Mouse (Mus musculus) liver, embryonic 15.5 days (tissue): ENCODE data around the gene Cd300a. TPM values are rescaled to one million over a fixed set of nuclear protein-coding genes. Genes with fewer than 3 reads are reported as not detected.
A peak's percentile ranks its signal among the peaks of the same experiment; 100 is the strongest.

Experiments used
- ATAC-seq: fragments of 200-750 bp; cut with Nextera tagmentation; 2 replicates; pipeline ENCODE4 v1.8.0; 2017; ENCODE audit warnings: moderate number of reproducible peaks, mild to moderate bottlenecking, moderate library complexity; ENCODE audit not compliant: insufficient read depth
- H3K27ac ChIP-seq: fragments of 300-500 bp; sonication (generic); replicated peaks from 2 replicates; pipeline ENCODE4 v1.5.1; 2015; ENCODE audit warnings: mild to moderate bottlenecking, inconsistent platforms
- H3K27me3 ChIP-seq: fragments of 300-500 bp; sonication (generic); 2 replicates; pipeline ENCODE4 v1.6.1; 2015; ENCODE audit warnings: mild to moderate bottlenecking, inconsistent platforms
- H3K36me3 ChIP-seq: fragments of 300-500 bp; sonication (generic); replicated peaks from 2 replicates; pipeline ENCODE4 v1.6.1; 2015; ENCODE audit warnings: moderate library complexity, mild to moderate bottlenecking, inconsistent platforms
- H3K4me1 ChIP-seq: fragments of 300-500 bp; sonication (generic); replicated peaks from 2 replicates; pipeline ENCODE4 v1.6.1; 2015; ENCODE audit warnings: inconsistent platforms
- H3K4me2 ChIP-seq: fragments of 300-500 bp; sonication (generic); 2 replicates; pipeline ENCODE4 v1.6.1; 2015; ENCODE audit warnings: moderate library complexity, mild to moderate bottlenecking, inconsistent platforms
- H3K4me3 ChIP-seq: fragments of 300-500 bp; sonication (generic); replicated peaks from 2 replicates; pipeline ENCODE4 v1.5.1; 2015; ENCODE audit warnings: mild to moderate bottlenecking, inconsistent platforms
- H3K9ac ChIP-seq: fragments of 300-500 bp; sonication (generic); 2 replicates; pipeline ENCODE4 v1.6.1; 2015; ENCODE audit warnings: moderate library complexity, mild to moderate bottlenecking, inconsistent platforms
- H3K9me3 ChIP-seq: fragments of 300-500 bp; sonication (generic); replicated peaks from 2 replicates; pipeline ENCODE4 v1.6.1; 2016; ENCODE audit warnings: inconsistent platforms
- WGBS: fragments of 180-500 bp; shearing (Covaris S2); methylation state at CpG from one replicate; pipeline ENCODE4 v1.1.7; 2015; ENCODE audit warnings: mixed read lengths; ENCODE audit not compliant: insufficient replicate concordance; 5-methylcytosine and 5-hydroxymethylcytosine counted together
- polyA plus RNA-seq: library from polyadenylated mRNA; unstranded; fragments of >200 nt; fragmentation: Nextera tagmentation; extraction: Ambion mirVana; gene quantifications from 2 replicates; pipeline ENCODE4 v1.2.1, GENCODE M21; 2015

Gene Cd300a
- polyA plus RNA-seq: 7.3 and 7.8 TPM in 2 replicates

DNA sequence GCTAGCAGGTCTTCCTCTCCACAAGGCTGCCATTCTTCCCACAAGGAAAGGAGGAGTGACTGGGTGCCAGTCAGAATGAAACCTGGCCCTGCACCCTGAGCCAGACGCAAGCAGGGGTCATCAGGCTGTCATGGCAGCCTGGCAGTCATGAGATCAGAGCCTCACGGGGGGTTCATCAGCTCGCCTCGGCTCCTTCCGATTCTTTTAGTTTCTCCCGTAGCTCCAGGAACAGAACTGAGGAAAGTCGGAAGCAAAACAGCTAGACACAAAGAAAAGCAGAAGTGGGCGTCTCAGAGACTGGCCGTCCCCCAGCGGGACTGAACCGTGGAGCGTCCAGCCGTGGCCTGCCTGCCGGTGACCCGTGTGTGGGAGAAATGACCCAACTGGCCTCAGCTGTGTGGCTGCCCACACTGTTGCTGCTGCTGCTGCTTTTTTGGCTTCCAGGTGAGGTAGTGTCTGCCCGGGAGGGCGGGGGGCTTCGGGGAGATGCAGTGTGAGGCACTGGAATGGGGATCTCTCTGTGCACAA lies at the start of gene Cd300a:
TSS of gene Cd300a (plus strand) at position 51 of the 528 bp plus-strand sequence.
- peak within 1 kb of the TSS; percentile 44 for H3K4me3 ChIP-seq
- no peak within 1 kb of the TSS for H3K9ac ChIP-seq
- no peaks in the 10 kb centered on the region for H3K36me3 ChIP-seq
- H3K4me1 ChIP-seq: 0 out of 2 replicates have a peak, but pooled peaks cover 9% of the 10 kb centered on the region
- 18% methylated on average over 18 of the region's 18 CpGs for WGBS
- no peaks in the 10 kb centered on the region for H3K9me3 ChIP-seq
- H3K27me3 ChIP-seq: no peaks in the 10 kb centered on the region
- peak within 1 kb of the TSS; percentile 43 for H3K4me2 ChIP-seq
- peak within 1 kb of the TSS; percentile 30; the same call in 1 of the 2 replicates for H3K27ac ChIP-seq
- no peak for ATAC-seq

DNA sequence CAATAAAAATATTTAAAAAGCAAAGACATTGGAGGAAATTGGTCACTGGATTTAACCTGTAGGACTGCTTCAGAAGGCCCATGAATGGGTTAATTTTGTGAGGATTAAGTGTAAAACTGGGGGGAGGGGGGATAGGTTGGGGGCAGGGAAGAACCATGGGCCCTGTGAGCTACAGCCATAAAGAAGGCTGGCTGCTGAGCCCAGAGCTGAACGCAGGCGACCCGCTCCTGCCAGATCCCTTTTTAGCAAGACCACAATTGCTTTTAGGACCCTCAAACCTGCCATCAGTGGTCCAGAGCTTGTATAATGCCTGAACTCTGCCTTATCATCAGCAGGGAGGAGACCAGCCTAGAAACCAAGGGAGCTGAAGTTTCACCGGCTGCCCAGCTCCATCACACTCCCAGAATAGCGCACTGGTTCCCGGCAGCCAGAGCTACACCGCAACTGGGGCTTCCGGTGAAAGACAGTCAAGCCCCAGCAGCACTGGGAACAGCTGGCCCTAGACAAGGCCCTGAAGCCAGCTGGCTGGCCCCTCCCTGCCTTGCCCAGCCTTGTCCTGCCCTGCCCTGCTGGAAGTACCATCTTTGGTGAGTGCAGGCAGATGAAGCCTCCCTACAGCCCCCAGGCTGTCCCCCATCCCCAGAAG lies 45.9 kb upstream of the Cd300a start:
- no peak overlapping the region for H3K27ac ChIP-seq
- peaks cover 6% of the 10 kb centered on the region for H3K4me1 ChIP-seq
- no peak overlapping the region for H3K4me3 ChIP-seq
- 10% methylated on average over 8 of the region's 8 CpGs for WGBS
- no peaks in the 10 kb centered on the region for H3K36me3 ChIP-seq
- no peak overlapping the region for H3K4me2 ChIP-seq
- no peak overlapping the region for H3K9ac ChIP-seq
- H3K27me3 ChIP-seq: peaks cover 5% of the 10 kb centered on the region; the same call in 1 of the 2 replicates
- ATAC-seq: peak; percentile 32; the same call in 1 of the 2 replicates
- H3K9me3 ChIP-seq: no peaks in the 10 kb centered on the region

DNA sequence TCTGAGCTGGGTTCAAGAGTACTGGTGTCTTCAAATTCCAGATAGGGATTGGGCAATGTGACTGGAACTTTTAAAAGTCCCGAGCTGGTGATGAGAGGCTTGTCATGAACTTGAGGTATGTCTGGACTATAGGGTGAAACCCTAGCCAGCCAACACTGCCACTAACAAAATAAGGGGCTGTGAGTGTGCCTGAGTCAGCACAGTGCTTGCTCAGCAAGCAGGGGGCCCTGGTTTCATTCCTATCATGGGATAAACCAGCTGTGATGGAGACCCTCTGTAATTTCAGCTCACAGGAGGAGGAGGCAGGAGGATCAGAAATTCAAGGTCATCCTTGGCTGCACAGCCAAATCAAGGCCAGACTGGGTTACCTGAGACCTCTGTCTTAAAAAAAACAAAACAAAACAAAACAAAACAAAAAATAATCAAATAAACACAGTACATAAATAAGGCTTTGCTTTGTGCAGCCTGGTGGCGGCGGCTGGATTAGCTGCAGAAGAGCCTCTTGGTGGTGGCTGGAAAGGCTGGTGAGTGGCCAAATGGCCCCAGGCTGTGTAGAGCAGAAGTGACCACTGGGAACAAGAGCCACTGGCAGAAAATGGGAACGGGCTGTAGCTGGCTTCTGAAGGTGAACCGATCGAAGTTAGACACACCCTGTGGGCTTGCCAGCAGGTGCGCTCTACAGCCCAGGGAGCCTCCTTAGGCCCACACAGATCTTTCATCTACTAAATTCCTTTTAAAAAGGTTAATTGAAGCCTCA lies 45.2 kb upstream of the Cd300a start:
- WGBS: 72% methylated on average over 7 of the region's 7 CpGs
- H3K36me3 ChIP-seq: no peaks in the 10 kb centered on the region
- H3K27me3 ChIP-seq: peaks cover 12% of the 10 kb centered on the region
- ATAC-seq: no peak
- H3K4me3 ChIP-seq: no peak overlapping the region
- H3K9ac ChIP-seq: no peak overlapping the region
- no peak overlapping the region for H3K4me2 ChIP-seq
- no peaks in the 10 kb centered on the region for H3K9me3 ChIP-seq
- no peak overlapping the region for H3K27ac ChIP-seq
- peaks cover 8% of the 10 kb centered on the region for H3K4me1 ChIP-seq

DNA sequence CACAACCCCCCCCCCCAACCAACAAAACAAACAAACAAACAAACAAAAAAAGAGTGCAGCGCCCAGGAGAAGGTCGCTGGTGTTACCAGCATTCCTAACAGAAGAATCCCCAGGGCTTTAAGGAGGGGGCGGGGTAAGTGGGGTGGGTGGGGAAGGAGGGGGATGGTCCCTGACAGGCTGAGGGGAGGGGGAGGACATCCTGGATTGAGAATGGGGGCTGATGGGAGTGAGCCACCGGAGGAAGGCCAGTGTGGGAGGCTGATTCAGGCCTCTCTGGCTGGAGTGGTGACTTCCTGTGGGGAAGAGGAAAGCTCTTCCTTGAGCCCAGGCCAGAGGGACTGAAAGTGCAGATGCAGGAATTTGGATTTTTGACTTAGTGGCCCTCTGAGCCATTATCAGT lies 43.5 kb upstream of the Cd300a start:
- no peak overlapping the region for H3K27ac ChIP-seq
- H3K9ac ChIP-seq: no peak overlapping the region
- no peak overlapping the region for H3K4me3 ChIP-seq
- no peak for ATAC-seq
- WGBS: 63% methylated on average over 4 of the region's 4 CpGs
- no peaks in the 10 kb centered on the region for H3K36me3 ChIP-seq
- no peak overlapping the region for H3K4me2 ChIP-seq
- H3K27me3 ChIP-seq: peaks cover 29% of the 10 kb centered on the region
- peaks cover 16% of the 10 kb centered on the region for H3K4me1 ChIP-seq
- no peaks in the 10 kb centered on the region for H3K9me3 ChIP-seq

DNA sequence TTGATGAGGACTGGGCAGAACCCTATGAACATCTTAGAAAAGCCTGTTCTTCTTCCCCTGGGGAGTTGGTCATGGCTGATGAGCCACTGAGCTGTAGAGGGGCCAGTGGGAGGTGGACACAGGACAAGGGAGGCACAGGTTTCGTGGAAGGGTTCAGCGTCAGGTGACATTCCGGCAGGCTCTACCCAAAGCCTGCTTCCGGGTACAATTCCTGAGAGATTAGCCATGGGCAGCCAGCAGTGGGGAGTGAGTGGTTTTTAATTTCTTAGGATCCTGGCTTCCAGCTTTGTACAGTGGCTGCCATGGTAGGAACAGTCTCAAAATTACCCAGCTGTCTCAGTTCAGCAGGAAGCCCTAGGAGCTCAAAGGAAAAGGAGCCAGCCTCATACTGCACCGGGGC lies 42.8 kb upstream of the Cd300a start:
- Histone ChIP-seq H3K27ac (no peak overlapping the region), H3K9ac (no peak overlapping the region), H3K4me2 (no peak overlapping the region), H3K36me3 (no peaks in the 10 kb centered on the region), H3K9me3 (no peaks in the 10 kb centered on the region), H3K4me1 (peaks cover 23% of the 10 kb centered on the region), H3K27me3 (peaks cover 36% of the 10 kb centered on the region), H3K4me3 (no peak overlapping the region)
- 71% methylated on average over 5 of the region's 5 CpGs for whole genome bisulfite sequencing
- ATAC-seq: no peak

DNA sequence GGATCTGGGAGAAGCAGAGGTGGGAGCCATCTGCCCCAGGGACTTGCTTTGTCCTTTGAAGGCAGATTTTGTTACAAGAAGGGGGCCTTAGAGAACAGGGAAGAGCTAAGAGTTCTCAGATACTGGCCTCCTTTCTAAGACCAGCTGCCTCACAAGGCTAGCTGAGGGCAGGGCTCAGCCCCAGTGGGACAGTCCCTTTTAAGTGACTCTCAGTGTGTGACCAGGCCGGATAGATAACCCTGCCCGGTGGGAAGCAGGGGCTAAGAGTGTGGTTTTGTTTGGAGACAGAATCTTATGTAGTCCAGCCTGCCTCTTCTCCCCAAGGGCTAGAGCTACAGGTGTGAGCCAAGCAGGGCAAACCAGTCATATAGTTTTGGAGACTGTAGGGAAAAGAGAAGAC lies 40.3 kb upstream of the Cd300a start:
- Histone ChIP-seq H3K4me2 (no peak overlapping the region), H3K36me3 (no peaks in the 10 kb centered on the region), H3K27me3 (peaks cover 61% of the 10 kb centered on the region), H3K9me3 (no peaks in the 10 kb centered on the region), H3K9ac (no peak overlapping the region), H3K27ac (no peak overlapping the region), H3K4me3 (no peak overlapping the region), H3K4me1 (peaks cover 18% of the 10 kb centered on the region; the same call in 1 of the 2 replicates)
- no peak for ATAC-seq
- WGBS: 17% methylated on average over 2 of the region's 2 CpGs

DNA sequence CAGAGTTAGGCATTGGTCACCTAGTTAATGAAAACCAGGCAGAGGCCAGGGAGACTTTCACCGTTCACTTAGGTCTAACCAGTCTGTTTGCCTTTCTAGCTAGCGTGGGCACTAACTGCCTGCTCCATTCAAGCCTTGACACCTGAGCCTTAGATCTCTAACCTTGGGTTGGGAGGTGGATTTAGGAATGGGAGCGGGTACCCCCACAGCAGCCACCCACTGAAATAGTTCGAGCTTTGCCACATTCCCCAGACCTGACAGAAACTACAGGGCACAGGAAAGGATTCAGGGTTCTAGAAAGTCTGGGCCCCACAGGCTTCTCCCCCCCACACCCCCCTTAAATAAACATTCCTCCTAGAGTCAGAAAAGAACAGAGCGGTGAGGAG lies 39.8 kb upstream of the Cd300a start:
- Histone ChIP-seq H3K4me1 (peaks cover 18% of the 10 kb centered on the region; the same call in 1 of the 2 replicates), H3K9ac (no peak overlapping the region), H3K9me3 (no peaks in the 10 kb centered on the region), H3K27ac (peak overlapping the region; percentile 48; the same call in 1 of the 2 replicates), H3K4me3 (no peak overlapping the region), H3K4me2 (peak overlapping the region; percentile 70), H3K27me3 (peaks cover 66% of the 10 kb centered on the region), H3K36me3 (no peaks in the 10 kb centered on the region)
- no peak for ATAC-seq
- WGBS: 33% methylated on average over 5 of the region's 5 CpGs

DNA sequence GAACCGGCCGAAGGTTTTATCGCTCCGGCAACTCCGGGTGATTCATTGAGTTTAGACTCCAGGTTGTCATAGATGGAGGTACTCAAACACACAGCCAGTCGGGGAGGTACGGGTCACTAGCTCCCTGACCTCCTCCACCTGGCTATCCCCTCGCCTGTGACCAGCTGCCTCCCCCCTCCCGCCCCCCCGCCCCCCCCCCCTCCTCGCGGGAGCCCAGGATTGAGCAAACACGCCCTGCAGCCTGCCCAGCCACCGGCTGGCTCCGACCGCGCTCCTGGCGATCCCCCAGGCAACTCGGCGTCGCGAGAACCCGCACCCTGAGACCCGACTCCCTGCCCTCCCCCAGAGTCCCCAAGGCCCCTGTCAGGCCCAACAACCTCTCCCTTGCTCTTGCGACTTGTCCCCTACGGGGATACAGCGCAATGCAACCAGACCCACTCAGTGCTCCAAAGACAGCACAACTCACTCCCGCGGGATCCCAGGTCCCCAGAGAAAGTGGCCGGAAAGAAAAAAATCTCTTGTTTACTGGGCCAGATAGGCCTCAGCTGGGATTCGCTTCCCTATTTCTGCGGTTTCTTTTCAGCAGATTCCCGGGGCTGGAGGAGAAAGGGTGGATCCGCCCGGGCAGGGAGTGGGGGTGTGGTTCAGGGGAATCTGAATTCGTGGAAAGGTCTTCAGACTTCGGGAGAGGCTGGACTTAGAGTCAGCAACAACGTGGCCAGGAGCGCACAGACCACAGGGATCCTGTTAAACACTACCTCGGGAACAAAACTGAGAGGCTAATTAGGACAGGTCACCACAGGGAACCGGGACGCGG lies 39.2 kb upstream of the Cd300a start, which contains the start of gene Gprc5c:
TSS of gene Gprc5c (plus strand) at position 701 of the 817 bp plus-strand sequence.
- no peaks in the 10 kb centered on the region for H3K36me3 ChIP-seq
- H3K9ac ChIP-seq: peak within 1 kb of the TSS; percentile 37; the same call in 1 of the 2 replicates
- H3K9me3 ChIP-seq: no peaks in the 10 kb centered on the region
- H3K4me3 ChIP-seq: peak within 1 kb of the TSS; percentile 60
- peak; percentile 16; the same call in 1 of the 2 replicates for ATAC-seq
- WGBS: 2% methylated on average over 40 of the region's 43 CpGs
- H3K4me1 ChIP-seq: peaks cover 18% of the 10 kb centered on the region; the same call in 1 of the 2 replicates
- H3K27me3 ChIP-seq: peaks cover 66% of the 10 kb centered on the region
- H3K27ac ChIP-seq: peak within 1 kb of the TSS; percentile 81
- H3K4me2 ChIP-seq: peak within 1 kb of the TSS; percentile 70

DNA sequence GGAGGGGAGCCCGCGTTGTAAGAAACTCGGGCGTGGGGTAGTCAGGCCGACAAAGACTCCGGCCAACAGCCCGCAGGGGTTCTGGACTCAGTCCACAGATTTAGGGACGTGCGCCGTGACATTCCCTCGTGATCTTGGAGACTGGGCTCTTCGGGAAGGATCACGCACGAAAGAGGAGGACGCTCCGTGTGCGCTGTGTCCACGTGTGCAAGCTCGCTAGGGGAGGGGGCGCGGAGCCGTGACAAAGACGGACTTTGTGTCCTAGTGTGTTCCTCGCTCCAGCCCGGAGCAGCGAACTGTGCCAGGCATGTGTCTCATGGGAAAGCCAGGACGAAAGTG lies 38.6 kb upstream of the Cd300a start:
- Histone ChIP-seq H3K9me3 (no peaks in the 10 kb centered on the region), H3K27me3 (peaks cover 66% of the 10 kb centered on the region), H3K9ac (peak overlapping the region; percentile 37; the same call in 1 of the 2 replicates), H3K4me1 (peaks cover 18% of the 10 kb centered on the region; the same call in 1 of the 2 replicates), H3K36me3 (no peaks in the 10 kb centered on the region), H3K4me2 (peak overlapping the region; percentile 70), H3K4me3 (peak overlapping the region; percentile 60), H3K27ac (peak overlapping the region; percentile 81)
- ATAC-seq: peak; percentile 34
- WGBS: under 1% methylated on average over 27 of the region's 27 CpGs

DNA sequence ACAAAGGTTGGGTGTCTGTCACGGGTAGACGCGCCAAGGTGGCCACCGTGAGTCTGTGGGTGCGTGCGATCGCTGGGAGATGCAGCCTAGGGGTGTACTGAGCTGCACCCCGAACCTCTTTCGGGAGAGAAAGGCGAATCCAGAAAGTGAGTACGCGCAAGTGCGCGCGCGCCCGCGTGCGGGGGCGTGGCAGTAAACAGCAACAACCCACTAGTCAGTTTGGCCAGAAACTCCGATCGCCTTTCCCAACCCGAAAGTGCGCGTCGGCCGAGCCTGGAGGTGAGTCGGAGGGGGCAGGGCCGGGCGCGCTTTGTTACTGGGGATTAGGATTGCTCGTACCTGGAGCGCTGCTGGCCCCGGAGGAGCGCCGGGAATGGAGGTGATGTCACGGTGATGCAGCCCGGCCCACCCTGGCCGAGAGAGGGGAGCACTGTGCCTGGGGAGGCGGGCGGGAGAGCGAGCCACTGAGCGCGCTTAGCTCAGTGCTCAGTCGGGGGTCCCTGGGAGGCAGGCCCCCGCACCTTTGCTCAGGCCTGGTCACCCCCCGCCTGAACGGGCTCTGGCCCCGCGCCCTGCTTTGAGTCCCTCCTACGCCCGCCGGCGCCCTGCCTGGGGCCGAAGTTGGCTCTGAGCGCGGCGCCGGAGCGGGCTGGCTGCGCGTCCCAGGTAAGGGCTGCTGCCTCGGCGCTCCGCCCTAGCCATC lies 38.1 kb upstream of the Cd300a start:
- peak overlapping the region; percentile 81 for H3K27ac ChIP-seq
- ATAC-seq: peak; percentile 45
- under 1% methylated on average over 65 of the region's 65 CpGs for WGBS
- H3K4me2 ChIP-seq: peak overlapping the region; percentile 70
- peak overlapping the region; percentile 60 for H3K4me3 ChIP-seq
- H3K9me3 ChIP-seq: no peaks in the 10 kb centered on the region
- peak overlapping the region; percentile 37; the same call in 1 of the 2 replicates for H3K9ac ChIP-seq
- H3K27me3 ChIP-seq: peaks cover 66% of the 10 kb centered on the region
- H3K36me3 ChIP-seq: no peaks in the 10 kb centered on the region
- peaks cover 18% of the 10 kb centered on the region; the same call in 1 of the 2 replicates for H3K4me1 ChIP-seq
